Mouse (Mus musculus) E14TG2a.4 (cell line): ENCODE results near the gene Flywch1.

Experiments
- H3K27me3 ChIP-seq: 2 replicates; pipeline ENCODE4 v1.6.1; 2014; ENCODE audit warnings: low read length, control low read depth; ENCODE audit not compliant: insufficient read depth
- H3K36me3 ChIP-seq: 2 replicates; pipeline ENCODE4 v1.6.1; 2014; ENCODE audit warnings: low read length, control low read depth; ENCODE audit not compliant: insufficient read depth
- H3K4me1 ChIP-seq: replicated peaks from 2 replicates; pipeline ENCODE4 v1.6.1; 2014; ENCODE audit warnings: low read depth, low read length, control low read depth
- H3K4me3 ChIP-seq: replicated peaks from 2 replicates; pipeline ENCODE4 v1.5.1; 2014; ENCODE audit warnings: mild to moderate bottlenecking, low read length
- H3K9me3 ChIP-seq: 2 replicates; pipeline ENCODE4 v1.6.1; 2014; ENCODE audit warnings: low read length, control low read depth
- CTCF ChIP-seq: conservative IDR thresholded peaks from 2 replicates; pipeline ENCODE4 v1.5.1; 2014; ENCODE audit warnings: low read length
- NANOG ChIP-seq: IDR thresholded peaks from 2 replicates; pipeline ENCODE4 v1.6.1; 2014; ENCODE audit warnings: borderline replicate concordance, low read length, mixed read lengths
- POU5F1 ChIP-seq: IDR thresholded peaks from 2 replicates; pipeline ENCODE4 v1.6.1; 2014; ENCODE audit warnings: low read length, borderline replicate concordance

The Flywch1 gene

GRCm38 (mm10) chr17:23803366-23804041 lies 32.1 kb upstream of the Flywch1 start:
- Histone ChIP-seq H3K4me3 (peak overlapping the region; percentile 98), H3K36me3 (peaks cover 31% of the 10 kb centered on the region), H3K27me3 (no peaks in the 10 kb centered on the region), H3K9me3 (peaks cover 11% of the 10 kb centered on the region; the same call in 1 of the 2 replicates), H3K4me1 (peaks cover 46% of the 10 kb centered on the region)
- TF ChIP-seq CTCF (no peak), POU5F1 (no peak), NANOG (no peak)

GRCm38 (mm10) chr17:23802746-23803365 lies 31.5 kb upstream of the Flywch1 start:
- TF ChIP-seq POU5F1: no peak
- no peak for TF ChIP-seq CTCF
- TF ChIP-seq NANOG: no peak
- Histone ChIP-seq H3K36me3 (peaks cover 25% of the 10 kb centered on the region), H3K9me3 (peaks cover 7% of the 10 kb centered on the region; the same call in 1 of the 2 replicates), H3K4me1 (peaks cover 41% of the 10 kb centered on the region), H3K27me3 (no peaks in the 10 kb centered on the region), H3K4me3 (peak overlapping the region; percentile 98)

GRCm38 (mm10) chr17:23801627-23802026 lies 30.2 kb upstream of the Flywch1 start:
- TF ChIP-seq POU5F1 (no peak), CTCF (no peak), NANOG (no peak)
- peaks cover 12% of the 10 kb centered on the region for H3K36me3 ChIP-seq
- peaks cover 29% of the 10 kb centered on the region for H3K4me1 ChIP-seq
- H3K4me3 ChIP-seq: 0 out of 2 replicates have a peak overlapping the region, but pooled peaks have one; percentile 20
- no peaks in the 10 kb centered on the region for H3K27me3 ChIP-seq
- H3K9me3 ChIP-seq: no peaks in the 10 kb centered on the region

GRCm38 (mm10) chr17:23797316-23797715 lies 25.9 kb upstream of the Flywch1 start:
- TF ChIP-seq CTCF: no peak
- TF ChIP-seq POU5F1: no peak
- no peak for TF ChIP-seq NANOG

GRCm38 (mm10) chr17:23795323-23795722 lies 23.9 kb upstream of the Flywch1 start:
- Histone ChIP-seq H3K27me3 (peaks cover 21% of the 10 kb centered on the region), H3K36me3 (no peaks in the 10 kb centered on the region), H3K4me1 (peaks cover 30% of the 10 kb centered on the region), H3K4me3 (no peak overlapping the region), H3K9me3 (no peaks in the 10 kb centered on the region)
- TF ChIP-seq NANOG (no peak), CTCF (no peak), POU5F1 (no peak)

More at GRCm38 (mm10) chr17:23797316-23797715, 25.9 kb upstream of the Flywch1 start:
- no peaks in the 10 kb centered on the region for H3K36me3 ChIP-seq
- H3K4me1 ChIP-seq: peaks cover 17% of the 10 kb centered on the region
- H3K27me3 ChIP-seq: peaks cover 5% of the 10 kb centered on the region; the same call in 1 of the 2 replicates
- no peak overlapping the region for H3K4me3 ChIP-seq
- no peaks in the 10 kb centered on the region for H3K9me3 ChIP-seq

- H3K27me3 ChIP-seq: peaks cover 22% of the 10 kb centered on the region
- H3K36me3 ChIP-seq: no peaks in the 10 kb centered on the region
- H3K4me1 ChIP-seq: peaks cover 59% of the 10 kb centered on the region
- H3K4me3 ChIP-seq: peak overlapping the region; percentile 69
- H3K9me3 ChIP-seq: no peaks in the 10 kb centered on the region
- TF ChIP-seq POU5F1: no peak
- TF ChIP-seq CTCF: no peak
- TF ChIP-seq NANOG: no peak
These were observed 19.6 kb upstream of the Flywch1 start for GRCm38 (mm10) chr17:23791079-23791357.

- H3K27me3 ChIP-seq: peaks cover 25% of the 10 kb centered on the region
- peaks cover 58% of the 10 kb centered on the region for H3K4me1 ChIP-seq
- TF ChIP-seq CTCF: no peak
- TF ChIP-seq POU5F1: no peak
- TF ChIP-seq NANOG: no peak
These were observed 19.1 kb upstream of the Flywch1 start, which contains the start of gene Srrm2 for GRCm38 (mm10) chr17:23790269-23791078. TSS of gene Srrm2 (plus strand) at chr17:23790532.

GRCm38 (mm10) chr17:23789749-23790268 lies 18.4 kb upstream of the Flywch1 start:
- Histone ChIP-seq H3K9me3 (no peaks in the 10 kb centered on the region), H3K4me3 (peak overlapping the region; percentile 69), H3K27me3 (peaks cover 31% of the 10 kb centered on the region), H3K36me3 (no peaks in the 10 kb centered on the region), H3K4me1 (peaks cover 62% of the 10 kb centered on the region)
- 0 out of 2 replicates have a peak, but pooled peaks have one; percentile 60 for TF ChIP-seq POU5F1
- no peak for TF ChIP-seq NANOG
- TF ChIP-seq CTCF: no peak

More at GRCm38 (mm10) chr17:23790269-23791078, 19.1 kb upstream of the Flywch1 start, which contains the start of gene Srrm2:
- Histone ChIP-seq H3K36me3 (no peaks in the 10 kb centered on the region), H3K4me3 (peak within 1 kb of the TSS; percentile 69), H3K9me3 (no peaks in the 10 kb centered on the region)
